Mouse (Mus musculus) lung, embryonic 14.5 days (tissue): Measurements from ENCODE around the gene Vps37b. TPM values are rescaled to one million over a fixed set of nuclear protein-coding genes. Genes with fewer than 3 reads are reported as not detected.
"Not testable (repeated sequence)": the region's sequence is repeated elsewhere in the genome, so short reads cannot be mapped to it uniquely, and the experiment has no call there.

Experiments used
- ATAC-seq: fragments of 200-750 bp; cut with Nextera tagmentation; 2 replicates; pipeline ENCODE4 v1.8.0; 2017; ENCODE audit warnings: mild to moderate bottlenecking, moderate TSS enrichment, moderate library complexity; ENCODE audit not compliant: insufficient read depth
- DNase-seq: peaks from one replicate; pipeline ENCODE4 v3.0.0-alpha.2; 2015
- H3K27ac ChIP-seq: fragments of 300-500 bp; sonication (generic); 2 replicates; pipeline ENCODE4 v1.5.1; 2014; ENCODE audit warnings: low read depth, mild to moderate bottlenecking, moderate library complexity
- H3K27me3 ChIP-seq: fragments of 300-500 bp; sonication (generic); 2 replicates; pipeline ENCODE4 v1.6.1; 2014; ENCODE audit warnings: low read length, control low read depth; ENCODE audit not compliant: insufficient read depth
- H3K36me3 ChIP-seq: fragments of 300-500 bp; sonication (generic); 2 replicates; pipeline ENCODE4 v1.6.1; 2014; ENCODE audit warnings: control low read depth; ENCODE audit not compliant: insufficient read depth
- H3K4me1 ChIP-seq: fragments of 300-500 bp; sonication (generic); 2 replicates; pipeline ENCODE4 v1.6.1; 2014; ENCODE audit warnings: antibody characterized with exemption, control low read depth; ENCODE audit not compliant: insufficient read depth
- H3K4me2 ChIP-seq: fragments of 300-500 bp; sonication (generic); 2 replicates; pipeline ENCODE4 v1.6.1; 2014; ENCODE audit warnings: mild to moderate bottlenecking
- H3K4me3 ChIP-seq: fragments of 300-500 bp; sonication (generic); 2 replicates; pipeline ENCODE4 v1.5.1; 2014; ENCODE audit warnings: low read depth, low read length
- H3K9ac ChIP-seq: fragments of 300-500 bp; sonication (generic); 2 replicates; pipeline ENCODE4 v1.6.1; 2014
- H3K9me3 ChIP-seq: fragments of 300-500 bp; sonication (generic); 2 replicates; pipeline ENCODE4 v1.6.1; 2016; ENCODE audit warnings: low read depth, low read length, control low read depth
- CTCF ChIP-seq: IDR thresholded peaks from 2 replicates; pipeline ENCODE4 v1.5.1; 2016; ENCODE audit warnings: antibody characterized with exemption, low read depth
- WGBS: fragments of 180-500 bp; shearing (Covaris S2); extraction: QIAGEN DNeasy Blood & Tissue Kit; methylation state at CpG from one replicate; pipeline ENCODE4 v1.1.7; 2014; 5-methylcytosine and 5-hydroxymethylcytosine counted together
- polyA plus RNA-seq: library from polyadenylated mRNA; unstranded; fragments of >200 nt; fragmentation: Nextera tagmentation; extraction: Ambion mirVana; gene quantifications from 2 replicates; pipeline ENCODE4 v1.2.1, GENCODE M21; 2014

Gene Vps37b
- polyA plus RNA-seq, 1 experiment from 2014 or later: 39.3 TPM

DNA sequence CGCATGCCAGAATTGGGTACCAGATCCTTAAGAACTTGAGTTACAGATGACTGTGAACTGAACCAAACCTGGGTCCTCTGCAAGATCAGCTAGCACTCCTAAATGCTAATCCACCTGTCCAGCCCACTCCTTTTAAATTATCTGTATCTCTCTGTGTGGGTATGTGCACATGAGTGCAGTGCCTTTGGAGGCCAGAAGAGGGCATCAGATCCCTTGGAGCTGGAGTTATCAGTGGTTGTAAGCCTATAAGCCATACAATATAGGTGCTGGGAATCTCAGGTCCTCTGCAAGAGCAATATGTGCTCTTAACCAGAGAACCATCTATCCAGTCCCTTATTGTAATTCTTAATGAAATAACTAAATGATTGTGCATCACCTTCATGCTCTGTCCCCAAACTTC lies 24.1 kb upstream of the Vps37b start:
- Histone ChIP-seq H3K9ac (no peak overlapping the region), H3K36me3 (no peaks in the 10 kb centered on the region), H3K9me3 (no peaks in the 10 kb centered on the region), H3K4me1 (no peaks in the 10 kb centered on the region), H3K4me2 (no peak overlapping the region), H3K27ac (no peak overlapping the region), H3K27me3 (no peaks in the 10 kb centered on the region), H3K4me3 (no peak overlapping the region)
- no peak for ATAC-seq
- DNase-seq: no peak
- WGBS: 100% methylated on average over 1 of the region's 1 CpGs
- no peak; the same call in 1 of the 2 replicates for TF ChIP-seq CTCF

DNA sequence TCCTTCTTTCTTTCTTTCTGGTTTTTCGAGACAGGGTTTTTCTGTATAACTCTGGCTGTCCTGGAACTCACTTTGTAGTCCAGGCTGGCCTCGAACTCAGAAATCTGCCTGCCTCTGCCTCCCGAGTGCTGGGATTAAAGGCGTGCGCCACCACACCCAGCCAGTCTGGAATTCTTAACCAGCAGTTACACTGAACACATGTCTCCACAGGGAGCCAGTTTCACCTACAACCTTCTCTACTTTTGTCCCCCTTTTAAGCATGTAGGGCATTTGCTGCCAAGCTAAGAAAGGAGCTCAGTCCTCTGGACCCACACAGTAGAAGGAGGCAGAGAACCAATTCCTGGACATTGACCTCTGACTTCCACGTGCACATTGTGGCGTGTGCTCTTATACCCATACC lies 20.6 kb upstream of the Vps37b start:
- ATAC-seq, H3K9ac ChIP-seq, H3K36me3 ChIP-seq, H3K4me3 ChIP-seq, H3K4me1 ChIP-seq, H3K4me2 ChIP-seq, H3K27ac ChIP-seq, H3K9me3 ChIP-seq, DNase-seq, H3K27me3 ChIP-seq: not testable (repeated sequence)
- WGBS: 84% methylated on average over 7 of the region's 7 CpGs

DNA sequence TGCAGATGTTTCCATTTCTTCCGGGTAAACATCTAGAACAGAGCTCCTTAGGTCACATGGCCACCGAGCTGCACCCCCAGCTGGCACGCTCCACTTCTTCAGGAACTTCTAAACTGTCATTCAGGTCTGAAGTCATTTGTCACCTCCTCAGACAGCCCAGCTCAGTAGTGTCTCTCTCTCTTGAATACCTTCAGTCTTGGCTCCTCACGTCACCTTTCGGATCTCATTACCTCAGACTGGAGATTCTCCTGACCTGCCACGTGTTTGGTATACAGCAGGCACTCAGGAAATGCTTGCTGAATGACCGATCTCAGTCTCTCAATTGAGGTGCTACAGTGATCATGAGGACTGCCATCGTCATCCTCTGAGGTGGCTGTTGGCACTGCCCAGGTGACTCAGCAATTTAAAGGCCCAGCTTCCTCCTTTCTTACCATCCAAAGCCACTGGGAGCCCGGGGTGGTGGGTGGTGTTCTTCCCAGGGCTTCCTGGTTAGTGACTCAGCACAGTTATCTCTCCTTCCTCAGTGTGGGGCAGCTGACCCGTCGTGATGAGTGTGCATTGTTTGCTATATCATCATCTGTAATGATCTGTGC lies 19.9 kb upstream of the Vps37b start:
- WGBS: 67% methylated on average over 11 of the region's 11 CpGs
- no peak overlapping the region for H3K4me2 ChIP-seq
- peak overlapping the region; percentile 12; the same call in 1 of the 2 replicates for H3K27ac ChIP-seq
- no peaks in the 10 kb centered on the region for H3K36me3 ChIP-seq
- ATAC-seq: peak; percentile 76
- no peaks in the 10 kb centered on the region for H3K9me3 ChIP-seq
- no peak overlapping the region for H3K4me3 ChIP-seq
- TF ChIP-seq CTCF: no peak
- no peak overlapping the region for H3K9ac ChIP-seq
- no peaks in the 10 kb centered on the region for H3K27me3 ChIP-seq
- no peak for DNase-seq
- H3K4me1 ChIP-seq: 0 out of 2 replicates have a peak, but pooled peaks cover 2% of the 10 kb centered on the region

DNA sequence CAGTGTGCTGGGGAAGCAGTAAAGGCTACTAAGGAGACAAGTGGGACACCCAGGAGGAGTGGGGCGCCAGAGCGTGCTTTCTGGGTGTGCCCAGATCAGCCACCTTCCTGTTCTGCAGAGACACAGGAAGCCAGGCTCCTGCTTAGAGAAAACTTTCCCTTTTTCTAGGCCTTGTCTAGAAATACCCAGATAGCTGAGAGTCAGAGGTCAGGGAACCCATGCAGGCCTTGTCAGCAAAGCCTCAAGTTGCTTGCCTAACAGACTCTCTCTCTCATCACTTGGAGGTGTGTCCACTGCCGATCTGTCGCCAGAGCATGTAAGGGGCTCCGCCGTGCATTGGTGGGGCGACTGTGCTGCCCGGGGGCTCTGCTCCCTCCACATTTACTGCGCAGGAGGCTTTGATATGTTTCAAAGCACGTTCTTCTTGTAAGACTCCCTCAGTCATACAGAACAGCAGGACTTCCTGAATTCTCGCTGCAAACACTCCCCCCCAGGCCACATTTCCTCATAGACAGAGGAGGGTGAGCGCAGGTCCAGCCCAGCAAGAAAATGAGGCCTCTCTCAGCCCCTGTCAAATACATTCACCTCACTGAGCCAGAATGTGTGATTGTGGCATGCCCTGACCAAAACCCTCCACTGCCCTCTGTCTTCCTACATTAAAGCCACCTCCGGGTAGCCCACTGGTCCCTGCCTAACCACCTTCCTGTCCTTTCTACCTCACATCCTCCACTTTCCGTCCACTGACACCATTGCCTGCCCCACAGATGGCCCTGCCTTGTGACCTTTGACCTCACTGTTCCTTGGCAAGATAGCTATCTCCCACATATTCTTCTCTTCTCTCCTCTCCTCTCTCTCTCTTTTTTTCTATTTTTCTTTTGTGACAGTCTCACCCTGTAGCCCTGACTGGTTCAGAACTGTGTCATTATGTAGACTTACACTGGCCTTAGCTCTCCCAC lies 18.3 kb upstream of the Vps37b start:
- H3K9ac ChIP-seq: no peak overlapping the region
- H3K4me3 ChIP-seq: peak overlapping the region; percentile 8; the same call in 1 of the 2 replicates
- H3K27ac ChIP-seq: peak overlapping the region; percentile 46; the same call in 1 of the 2 replicates
- H3K36me3 ChIP-seq: no peaks in the 10 kb centered on the region
- ATAC-seq (no peak), DNase-seq (no peak)
- H3K4me2 ChIP-seq: 0 out of 2 replicates have a peak overlapping the region, but pooled peaks have one; percentile 23
- H3K4me1 ChIP-seq: 0 out of 2 replicates have a peak, but pooled peaks cover 2% of the 10 kb centered on the region
- H3K9me3 ChIP-seq: no peaks in the 10 kb centered on the region
- H3K27me3 ChIP-seq: no peaks in the 10 kb centered on the region
- no peak for TF ChIP-seq CTCF
- WGBS: 40% methylated on average over 14 of the region's 14 CpGs

DNA sequence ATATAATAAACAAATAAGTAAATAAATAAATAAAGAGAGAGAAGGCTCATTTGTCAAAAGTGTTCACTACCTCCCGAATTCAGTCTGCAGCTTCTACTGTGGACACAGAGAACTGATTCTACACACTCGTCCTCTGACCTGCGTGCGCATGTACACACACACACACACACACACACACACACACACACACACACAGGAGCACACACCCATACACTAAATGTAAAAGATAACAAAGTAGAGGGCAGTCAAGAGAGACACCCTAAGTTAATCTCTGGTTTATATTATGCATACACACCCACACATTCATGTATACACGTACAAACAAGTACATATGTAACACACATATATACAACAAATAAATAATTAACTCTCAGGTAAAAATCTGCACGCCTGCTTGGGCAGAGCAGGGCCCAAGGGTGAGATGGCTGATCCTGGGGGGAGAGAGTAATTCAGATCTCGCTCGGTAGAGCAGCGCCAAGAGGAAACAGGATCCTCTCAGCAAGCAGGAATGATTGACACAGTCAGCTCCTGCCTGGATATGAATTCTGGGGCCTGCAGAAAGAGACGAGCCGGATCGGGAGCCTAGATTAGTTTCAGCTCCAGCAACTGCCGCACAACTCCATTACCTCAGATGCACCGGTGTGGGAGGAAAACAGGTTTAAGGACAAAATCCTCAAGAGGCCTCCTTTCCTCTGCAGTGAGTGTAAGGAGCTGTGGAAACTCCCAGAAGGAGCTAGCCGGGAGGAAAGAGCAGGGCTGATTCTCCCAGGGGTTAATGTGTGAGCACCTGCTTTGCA lies 17.4 kb upstream of the Vps37b start:
- 62% methylated on average over 15 of the region's 15 CpGs for WGBS
- DNase-seq (no peak), ATAC-seq (no peak)
- Histone ChIP-seq H3K9ac (no peak overlapping the region), H3K4me3 (no peak overlapping the region), H3K27me3 (no peaks in the 10 kb centered on the region), H3K4me2 (no peak overlapping the region), H3K4me1 (0 out of 2 replicates have a peak, but pooled peaks cover 2% of the 10 kb centered on the region), H3K36me3 (no peaks in the 10 kb centered on the region), H3K9me3 (no peaks in the 10 kb centered on the region), H3K27ac (peak overlapping the region; percentile 34; the same call in 1 of the 2 replicates)
- TF ChIP-seq CTCF: no peak

DNA sequence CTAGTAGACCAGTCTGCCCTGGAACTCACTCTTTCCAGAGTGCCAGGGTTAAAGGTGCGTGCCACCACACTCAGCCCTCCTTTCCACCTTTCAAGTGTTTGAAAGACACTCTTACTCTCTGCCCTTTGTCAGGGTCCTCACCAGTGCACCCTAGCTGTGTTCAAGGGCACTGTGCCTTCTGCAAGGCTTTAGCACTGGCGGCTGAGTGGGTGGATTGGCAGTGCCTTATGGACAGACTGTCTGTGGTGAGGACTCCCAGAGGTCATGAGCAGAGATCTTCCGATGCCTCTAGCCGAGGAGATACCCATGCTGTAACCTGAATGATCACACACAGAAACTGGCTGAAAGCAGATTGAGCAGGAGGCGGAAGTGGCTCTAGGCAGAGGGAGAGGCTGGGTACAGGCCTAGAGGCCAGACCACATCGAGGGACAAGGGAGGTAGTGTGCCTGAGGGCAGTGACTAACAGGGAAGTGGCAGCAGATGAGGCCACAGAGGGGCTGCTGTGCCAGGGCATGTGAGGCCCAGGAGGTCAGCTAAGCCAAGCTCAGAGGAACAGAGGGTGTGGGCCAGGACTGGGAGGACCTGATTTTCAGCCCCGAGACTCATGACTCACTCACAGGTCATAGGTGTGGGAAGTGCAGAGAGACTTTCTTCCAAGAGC lies 14.8 kb upstream of the Vps37b start:
- H3K36me3 ChIP-seq: no peaks in the 10 kb centered on the region
- no peak overlapping the region for H3K4me2 ChIP-seq
- H3K4me3 ChIP-seq: no peak overlapping the region
- DNase-seq: no peak
- 0 out of 2 replicates have a peak, but pooled peaks have one; percentile 19 for ATAC-seq
- no peak for TF ChIP-seq CTCF
- no peaks in the 10 kb centered on the region for H3K27me3 ChIP-seq
- no peak overlapping the region for H3K27ac ChIP-seq
- H3K9me3 ChIP-seq: no peaks in the 10 kb centered on the region
- 77% methylated on average over 7 of the region's 7 CpGs for WGBS
- H3K9ac ChIP-seq: peak overlapping the region; percentile 20; the same call in 1 of the 2 replicates
- H3K4me1 ChIP-seq: 0 out of 2 replicates have a peak, but pooled peaks cover 2% of the 10 kb centered on the region
